Mouse (Mus musculus) kidney, adult 2 months (tissue): ENCODE measurements around the gene Dclre1b.

Experiments used
- CTCF ChIP-seq: fragments of 200-500 bp; conservative IDR thresholded peaks from 2 replicates; pipeline ENCODE4 v1.5.1; 2011; ENCODE audit warnings: low read depth, mild to moderate bottlenecking, control low read depth, low read length, moderate library complexity, mixed read lengths; ENCODE audit not compliant: insufficient read depth, insufficient read length
- POLR2A ChIP-seq: fragments of 200-500 bp; IDR thresholded peaks from one replicate; pipeline ENCODE4 v1.6.1; 2011; ENCODE audit warnings: low read depth, low read length, control low read depth

- TF ChIP-seq CTCF = no peak
- no peak for TF ChIP-seq POLR2A
These were observed 29.0 kb downstream of the Dclre1b start for GRCm38 (mm10) chr3:103780271-103780670.
